In the genomic region with DNA sequence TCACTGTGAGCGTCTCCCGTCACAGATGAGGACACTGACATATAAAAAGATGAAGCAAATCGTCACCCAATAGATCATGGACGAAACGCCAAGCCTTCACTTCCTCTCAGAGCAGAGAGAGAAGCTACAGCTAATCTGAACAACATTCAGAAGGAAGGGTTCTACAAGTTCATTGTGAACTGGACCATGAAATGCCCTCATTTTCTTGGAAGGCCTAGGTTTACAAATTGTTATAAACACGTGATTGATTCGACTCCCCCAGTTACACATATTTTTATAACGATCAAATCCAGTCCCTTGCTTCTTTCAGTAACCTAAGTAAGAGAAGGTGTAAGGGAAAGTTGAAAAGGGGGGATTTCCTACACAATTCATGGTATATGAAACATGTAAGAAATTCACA, we compare ENCODE assay signal across 12 mouse cellular contexts.
"Had no signal": no experiment of that assay in that cellular context is flagged by ENCODE, and none has a peak within 500 bp of the region (broad histone marks: within the 10 kb centered on the region; RNA-seq: fewer than 3 reads in every experiment).

No protein-coding gene starts in this region.

- H3K4me2 ChIP-seq: intestine, embryonic 15.5 days; midbrain, embryonic 13.5 days; stomach, embryonic 15.5 days had no signal

- ATAC-seq: intestine, embryonic 15.5 days; lung, postnatal 0 days; midbrain, embryonic 13.5 days had no signal

- H3K27ac ChIP-seq: intestine, embryonic 15.5 days; liver, embryonic 14.5 days; midbrain, embryonic 13.5 days; stomach, embryonic 15.5 days had no signal

- DNase-seq: kidney, postnatal 14 days; layer of hippocampus, postnatal 36 days; lung, adult 18-20 months; lung, postnatal 4 days; right cerebral cortex, postnatal 14 days; thymus, adult 2 months; thymus, postnatal 25 days had no signal

- H3K4me1 ChIP-seq: intestine, embryonic 15.5 days; midbrain, embryonic 13.5 days; stomach, embryonic 15.5 days had no signal

- H3K36me3 ChIP-seq: intestine, embryonic 15.5 days; midbrain, embryonic 13.5 days; stomach, embryonic 15.5 days had no signal

- H3K9me3 ChIP-seq: intestine, embryonic 15.5 days; midbrain, embryonic 13.5 days; stomach, embryonic 15.5 days had no signal

- H3K9ac ChIP-seq: intestine, embryonic 15.5 days; liver, embryonic 14.5 days; midbrain, embryonic 13.5 days; stomach, embryonic 15.5 days had no signal

- H3K27me3 ChIP-seq: intestine, embryonic 15.5 days; midbrain, embryonic 13.5 days; stomach, embryonic 15.5 days had no signal

- H3K4me3 ChIP-seq: intestine, embryonic 15.5 days; midbrain, embryonic 13.5 days; stomach, embryonic 15.5 days had no signal
